Mouse (Mus musculus) stomach, embryonic 14.5 days (tissue): ENCODE results near the gene Atp5mpl. TPM values are rescaled to one million over a fixed set of nuclear protein-coding genes. Genes with fewer than 3 reads are reported as not detected.

Experiments
- ATAC-seq: fragments of 200-750 bp; cut with Nextera tagmentation; 2 replicates; pipeline ENCODE4 v1.8.0; 2017; ENCODE audit warnings: low read depth, moderate TSS enrichment; ENCODE audit not compliant: insufficient number of reproducible peaks, insufficient read depth, low FRiP score
- H3K27ac ChIP-seq: fragments of 300-500 bp; sonication (generic); 2 replicates; pipeline ENCODE4 v1.5.1; 2014; ENCODE audit warnings: mild to moderate bottlenecking, low read length, moderate library complexity, mixed read lengths
- H3K27me3 ChIP-seq: fragments of 300-500 bp; sonication (generic); 2 replicates; pipeline ENCODE4 v1.6.1; 2014; ENCODE audit warnings: low read length, control low read depth, mixed read lengths; ENCODE audit not compliant: control insufficient read depth, insufficient read depth
- H3K36me3 ChIP-seq: fragments of 300-500 bp; sonication (generic); 2 replicates; pipeline ENCODE4 v1.6.1; 2014; ENCODE audit warnings: mild to moderate bottlenecking, control low read depth, low read length, moderate library complexity, mixed read lengths; ENCODE audit not compliant: control insufficient read depth, insufficient read depth
- H3K4me1 ChIP-seq: fragments of 300-500 bp; sonication (generic); 2 replicates; pipeline ENCODE4 v1.6.1; 2014; ENCODE audit warnings: low read length, control low read depth, mixed read lengths; ENCODE audit not compliant: control insufficient read depth, insufficient read depth
- H3K4me2 ChIP-seq: fragments of 300-500 bp; sonication (generic); replicated peaks from 2 replicates; pipeline ENCODE4 v1.6.1; 2014; ENCODE audit warnings: low read depth, low read length, control low read depth
- H3K4me3 ChIP-seq: fragments of 300-500 bp; sonication (generic); 2 replicates; pipeline ENCODE4 v1.5.1; 2014; ENCODE audit warnings: low read depth, low read length, control low read depth
- H3K9ac ChIP-seq: fragments of 300-500 bp; sonication (generic); replicated peaks from 2 replicates; pipeline ENCODE4 v1.6.1; 2014; ENCODE audit warnings: low read depth, mild to moderate bottlenecking, control low read depth, low read length, moderate library complexity, mixed read lengths
- H3K9me3 ChIP-seq: fragments of 300-500 bp; sonication (generic); 2 replicates; pipeline ENCODE4 v1.6.1; 2016; ENCODE audit warnings: low read depth, low read length, control low read depth; ENCODE audit not compliant: control insufficient read depth
- WGBS: fragments of 180-500 bp; shearing (Covaris S2); extraction: QIAGEN DNeasy Blood & Tissue Kit; methylation state at CpG from one replicate; pipeline ENCODE4 v1.1.7; 2014; 5-methylcytosine and 5-hydroxymethylcytosine counted together
- polyA plus RNA-seq: library from polyadenylated mRNA; unstranded; fragments of >200 nt; fragmentation: Nextera tagmentation; extraction: Ambion mirVana; gene quantifications from 2 replicates; pipeline ENCODE4 v1.2.1, GENCODE M21; 2014

Atp5mpl gene
- polyA plus RNA-seq, 1 experiment from 2014 or later: 750 TPM

- Histone ChIP-seq H3K9me3 (no peaks in the 10 kb centered on the region), H3K27me3 (no peaks in the 10 kb centered on the region), H3K4me1 (peaks cover 11% of the 10 kb centered on the region; the same call in 1 of the 2 replicates), H3K36me3 (no peaks in the 10 kb centered on the region), H3K4me3 (no peak overlapping the region), H3K4me2 (no peak overlapping the region), H3K9ac (no peak overlapping the region), H3K27ac (no peak overlapping the region)
- WGBS: 29% methylated on average over 3 of the region's 3 CpGs
- no peak for ATAC-seq
Observed at GRCm38 (mm10) chr12:111914031-111914430, 52.7 kb downstream of the Atp5mpl start.

- no peak overlapping the region for H3K9ac ChIP-seq
- no peaks in the 10 kb centered on the region for H3K36me3 ChIP-seq
- H3K4me3 ChIP-seq: no peak overlapping the region
- H3K27ac ChIP-seq: no peak overlapping the region
- WGBS: 85% methylated on average over 7 of the region's 7 CpGs
- H3K9me3 ChIP-seq: no peaks in the 10 kb centered on the region
- ATAC-seq: no peak
- peaks cover 18% of the 10 kb centered on the region; the same call in 1 of the 2 replicates for H3K4me1 ChIP-seq
- no peak overlapping the region for H3K4me2 ChIP-seq
- H3K27me3 ChIP-seq: no peaks in the 10 kb centered on the region
Observed at GRCm38 (mm10) chr12:111912802-111913201, 54.0 kb downstream of the Atp5mpl start.

- WGBS: 91% methylated on average over 2 of the region's 2 CpGs
- Histone ChIP-seq H3K36me3 (no peaks in the 10 kb centered on the region), H3K27ac (peak overlapping the region; percentile 8; the same call in 1 of the 2 replicates), H3K4me2 (no peak overlapping the region), H3K4me1 (peaks cover 17% of the 10 kb centered on the region; the same call in 1 of the 2 replicates), H3K9me3 (no peaks in the 10 kb centered on the region), H3K4me3 (no peak overlapping the region), H3K27me3 (no peaks in the 10 kb centered on the region), H3K9ac (no peak overlapping the region)
- ATAC-seq: no peak
Observed at GRCm38 (mm10) chr12:111911796-111912195, 55.0 kb downstream of the Atp5mpl start.

Other genes with a start within 250 kb of the Atp5mpl start
- gene Klc1, start 208.1 kb downstream of the Atp5mpl start, polyA plus RNA-seq: 111 and 120 TPM in 2 replicates
- gene Xrcc3, start 153.1 kb downstream of the Atp5mpl start, polyA plus RNA-seq: 13.7 and 15.4 TPM in 2 replicates
- gene Zfyve21, start 152.8 kb downstream of the Atp5mpl start, polyA plus RNA-seq: 129 and 135 TPM in 2 replicates
- gene Ppp1r13b, start 58.9 kb downstream of the Atp5mpl start, polyA plus RNA-seq: 20.9 and 23.9 TPM in 2 replicates
- gene Tdrd9, start 4.6 kb upstream of the Atp5mpl start, polyA plus RNA-seq: 0.22 TPM in 1 of 2 replicates, not detected in the other
- gene Rd3l, start 14.3 kb upstream of the Atp5mpl start, polyA plus RNA-seq: not detected in 2 replicates
- 1.7 TPM in 2 replicates for gene Aspg, start 139.7 kb upstream of the Atp5mpl start, polyA plus RNA-seq
- 2.9 and 3.0 TPM in 2 replicates for gene Kif26a, start 179.2 kb upstream of the Atp5mpl start, polyA plus RNA-seq